Mouse (Mus musculus): ENCODE measurements at regions not wholly inside any gene's neighbourhood (a gene's known extent, or its start where the extent isn't known, plus 50 kb on each side); places are given as distances from the start of the nearest gene placed in this dataset.

- DNase-seq = no peak
Measured at GRCm38 (mm10) chr12:79966621-79967490, 146.0 kb downstream of the Zfp36l1 start.

- DNase-seq = no peak
Measured at GRCm38 (mm10) chr12:79966289-79966615, 146.6 kb downstream of the Zfp36l1 start.

- peak; percentile 76 for DNase-seq
Measured at GRCm38 (mm10) chr12:79965471-79966288, 147.1 kb downstream of the Zfp36l1 start.

GRCm38 (mm10) chr12:79963443-79964025 is 149.3 kb downstream of the Zfp36l1 start:
- no peak for DNase-seq

- DNase-seq = no peak
Measured at GRCm38 (mm10) chr12:79962649-79963236, 150.1 kb downstream of the Zfp36l1 start.

- no peak for DNase-seq
Measured at GRCm38 (mm10) chr12:79961881-79962280, 150.9 kb downstream of the Zfp36l1 start.

GRCm38 (mm10) chr12:79961076-79961475 is 151.7 kb downstream of the Zfp36l1 start:
- DNase-seq = no peak

- DNase-seq = no peak
Measured at GRCm38 (mm10) chr12:79960446-79960845, 152.4 kb downstream of the Zfp36l1 start.

- no peak for DNase-seq
Measured at GRCm38 (mm10) chr12:79959540-79960305, 153.1 kb downstream of the Zfp36l1 start.

- no peak for DNase-seq
Measured at GRCm38 (mm10) chr12:79957211-79957610, 155.6 kb downstream of the Zfp36l1 start.

- DNase-seq = no peak
Measured at GRCm38 (mm10) chr12:79956351-79956750, 156.5 kb downstream of the Zfp36l1 start.

GRCm38 (mm10) chr12:79955501-79955900 is 157.3 kb downstream of the Zfp36l1 start:
- DNase-seq = no peak

GRCm38 (mm10) chr12:79950579-79951112 is 162.2 kb downstream of the Zfp36l1 start:
- no peak for DNase-seq

GRCm38 (mm10) chr12:79949101-79949824 is 163.6 kb downstream of the Zfp36l1 start:
- no peak for DNase-seq

GRCm38 (mm10) chr12:79947574-79947973 is 165.2 kb downstream of the Zfp36l1 start:
- DNase-seq = no peak

GRCm38 (mm10) chr12:79946777-79947176 is 166.0 kb downstream of the Zfp36l1 start:
- DNase-seq = no peak

GRCm38 (mm10) chr12:79945899-79946298 is 166.9 kb downstream of the Zfp36l1 start:
- no peak for DNase-seq

- DNase-seq = peak; percentile 39
Measured at GRCm38 (mm10) chr12:79944714-79945493, 167.9 kb downstream of the Zfp36l1 start.

GRCm38 (mm10) chr12:79944090-79944489 is 168.7 kb downstream of the Zfp36l1 start:
- DNase-seq = no peak

GRCm38 (mm10) chr12:79942563-79943131 is 170.2 kb downstream of the Zfp36l1 start:
- DNase-seq = no peak
